Mouse (Mus musculus) cerebellum, adult 2 months (tissue): ENCODE data around the gene Plscr1. TPM values are rescaled to one million over a fixed set of nuclear protein-coding genes. Genes with fewer than 3 reads are reported as not detected.

Source experiments
- DNase-seq, 2 experiments: peaks; one replicate each; pipeline ENCODE4 v3.0.0; 2021
- H3K27ac ChIP-seq: fragments of 200-500 bp; 2 replicates; pipeline ENCODE4 v1.5.1; 2012; ENCODE audit warnings: low read length, control low read depth, inconsistent platforms; ENCODE audit not compliant: insufficient read depth
- H3K27me3 ChIP-seq: fragments of 200-500 bp; 2 replicates; pipeline ENCODE4 v1.6.1; 2012; ENCODE audit warnings: inconsistent platforms, mild to moderate bottlenecking, low read length, moderate library complexity; ENCODE audit not compliant: control insufficient read depth, insufficient read depth
- H3K4me1 ChIP-seq: fragments of 200-500 bp; 2 replicates; pipeline ENCODE4 v1.6.1; 2011; ENCODE audit warnings: low read length; ENCODE audit not compliant: control insufficient read depth, insufficient read depth
- H3K4me3 ChIP-seq: fragments of 200-500 bp; replicated peaks from 2 replicates; pipeline ENCODE3; 2011; ENCODE audit warnings: mild to moderate bottlenecking, low read depth, low read length, control low read depth; ENCODE audit not compliant: insufficient read depth
- CTCF ChIP-seq: fragments of 200-500 bp; IDR thresholded peaks from 2 replicates; pipeline ENCODE4 v1.5.1; 2011; ENCODE audit warnings: low read depth, mild to moderate bottlenecking, control low read depth, low read length, moderate library complexity, borderline replicate concordance; ENCODE audit not compliant: insufficient read depth
- POLR2A ChIP-seq: fragments of 200-500 bp; IDR thresholded peaks from 2 replicates; pipeline ENCODE4 v1.6.1; 2011; ENCODE audit warnings: low read length, control low read depth, borderline replicate concordance; ENCODE audit not compliant: insufficient read depth
- WGBS: fragments of 180-500 bp; shearing (Covaris S2); methylation state at CpG from one replicate; pipeline ENCODE4 v1.1.7; 2018; 5-methylcytosine and 5-hydroxymethylcytosine counted together
- polyA plus RNA-seq: library from polyadenylated mRNA; depleted of rRNA; stranded (reverse); fragments of >200 nt; gene quantifications from 2 replicates; pipeline ENCODE4 v1.2.3, GENCODE M21; 2012

Plscr1 gene
- polyA plus RNA-seq, 1 experiment: 6.8 TPM

DNA sequence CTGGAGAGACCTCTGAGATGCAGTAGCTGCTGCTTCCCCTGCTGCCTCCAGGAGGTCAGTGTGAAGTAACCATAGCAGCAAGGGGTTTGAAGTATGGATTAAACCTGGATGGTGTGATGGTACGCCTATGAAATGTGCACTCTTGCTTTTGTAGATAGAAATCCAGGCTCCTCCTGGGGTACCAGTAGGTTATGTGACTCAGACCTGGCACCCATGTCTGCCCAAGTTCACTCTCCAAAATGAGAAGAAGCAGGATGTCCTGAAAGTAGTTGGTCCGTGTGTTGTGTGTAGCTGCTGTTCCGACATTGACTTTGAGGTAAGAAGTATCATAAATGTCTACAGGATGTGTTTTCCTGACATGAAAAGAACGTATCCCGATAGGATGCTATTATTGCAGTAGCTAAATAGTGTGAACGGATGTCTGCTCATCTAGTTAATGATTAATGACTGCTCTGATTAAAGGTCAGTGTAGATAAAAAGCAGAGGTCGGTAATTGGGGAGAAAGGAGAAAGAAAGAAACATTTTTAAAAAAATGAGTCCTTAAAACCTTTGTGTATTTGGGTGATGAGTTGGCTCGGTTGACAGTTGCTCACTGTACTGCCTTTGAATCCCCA, 17.1 kb downstream of the Plscr1 start:
- no peaks in the 10 kb centered on the region for H3K4me1 ChIP-seq
- no peak overlapping the region for H3K27ac ChIP-seq
- H3K27me3 ChIP-seq: no peaks in the 10 kb centered on the region
- 95% methylated on average over 8 of the region's 8 CpGs for WGBS
- H3K4me3 ChIP-seq: no peak overlapping the region
- DNase-seq: no peak
- TF ChIP-seq POLR2A (no peak), CTCF (no peak)

DNA sequence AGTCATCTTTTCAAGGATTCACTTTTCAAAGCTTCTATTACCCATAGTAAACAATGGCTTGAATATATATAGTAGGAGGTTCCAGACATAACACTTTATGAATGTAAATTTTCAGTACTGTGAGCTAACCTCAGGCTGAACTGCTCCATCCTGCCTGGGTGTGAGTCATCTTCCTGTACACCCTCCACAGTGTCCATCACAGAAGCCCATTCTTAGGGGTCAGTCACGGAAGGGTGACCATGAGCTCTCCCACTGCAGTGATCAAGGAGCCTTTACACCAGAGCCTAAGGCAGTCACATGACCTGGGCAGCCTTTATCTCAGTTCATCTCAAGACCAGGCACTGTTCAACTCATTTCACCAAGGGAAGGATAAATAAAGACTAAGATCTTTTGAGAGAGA, 18.2 kb downstream of the Plscr1 start:
- DNase-seq: no peak
- H3K4me1 ChIP-seq: no peaks in the 10 kb centered on the region
- no peaks in the 10 kb centered on the region for H3K27me3 ChIP-seq
- 89% methylated on average over 1 of the region's 1 CpGs for WGBS
- H3K27ac ChIP-seq: no peak overlapping the region
- no peak for TF ChIP-seq CTCF
- no peak for TF ChIP-seq POLR2A
- H3K4me3 ChIP-seq: no peak overlapping the region

DNA sequence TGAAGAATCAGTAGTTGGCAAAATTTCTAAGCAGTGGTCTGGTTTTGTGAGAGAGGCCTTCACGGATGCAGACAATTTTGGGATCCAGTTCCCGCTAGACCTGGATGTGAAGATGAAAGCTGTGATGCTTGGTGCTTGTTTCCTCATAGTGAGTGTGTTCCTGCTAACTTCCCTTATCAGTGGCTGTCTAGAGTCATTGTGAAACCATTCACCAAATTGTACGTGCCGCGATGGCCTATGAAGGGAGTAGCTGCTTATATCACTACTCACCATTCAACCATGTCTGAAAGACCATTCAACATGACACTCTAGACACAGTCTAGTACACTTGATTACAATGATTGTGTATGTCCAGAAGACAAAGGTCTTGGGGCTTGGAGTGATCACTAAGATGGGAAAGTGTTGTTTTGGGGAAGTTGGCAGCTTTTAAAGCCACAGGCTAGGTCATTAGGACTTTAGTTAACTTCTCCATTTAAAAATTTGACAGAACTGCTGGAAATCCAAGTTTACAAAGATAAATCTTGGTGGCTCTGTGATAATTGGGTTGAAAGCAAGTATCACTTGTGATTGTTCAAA, 20.4 kb downstream of the Plscr1 start:
- TF ChIP-seq CTCF (no peak), POLR2A (no peak)
- Histone ChIP-seq H3K27ac (no peak overlapping the region), H3K4me3 (no peak overlapping the region), H3K27me3 (no peaks in the 10 kb centered on the region), H3K4me1 (no peaks in the 10 kb centered on the region)
- no peak for DNase-seq
- 97% methylated on average over 5 of the region's 5 CpGs for WGBS

DNA sequence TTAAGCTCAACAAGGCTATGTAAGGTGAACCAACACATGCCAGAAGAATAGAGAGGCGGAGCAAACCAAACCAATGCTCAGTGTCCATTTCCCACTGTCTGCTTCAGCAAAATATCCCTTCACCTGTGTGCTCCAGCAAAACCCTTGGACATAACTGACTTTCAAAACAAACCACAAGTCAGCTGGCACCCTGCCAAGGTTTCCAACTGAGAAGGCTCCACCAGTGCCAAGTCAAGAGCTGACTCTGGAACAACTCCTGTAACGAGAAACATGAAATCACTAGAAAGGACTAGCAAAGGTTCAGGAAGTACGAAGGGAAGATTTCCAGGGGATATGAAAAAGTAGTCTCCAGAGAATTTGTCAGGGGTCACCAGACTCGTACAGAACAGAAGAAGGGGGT, 21.4 kb downstream of the Plscr1 start:
- no peaks in the 10 kb centered on the region for H3K4me1 ChIP-seq
- DNase-seq: peak; percentile 37 to 44
- H3K27ac ChIP-seq: no peak overlapping the region
- H3K27me3 ChIP-seq: no peaks in the 10 kb centered on the region
- WGBS: 23% methylated on average over 4 of the region's 4 CpGs
- H3K4me3 ChIP-seq: no peak overlapping the region
- TF ChIP-seq POLR2A (no peak), CTCF (no peak)

DNA sequence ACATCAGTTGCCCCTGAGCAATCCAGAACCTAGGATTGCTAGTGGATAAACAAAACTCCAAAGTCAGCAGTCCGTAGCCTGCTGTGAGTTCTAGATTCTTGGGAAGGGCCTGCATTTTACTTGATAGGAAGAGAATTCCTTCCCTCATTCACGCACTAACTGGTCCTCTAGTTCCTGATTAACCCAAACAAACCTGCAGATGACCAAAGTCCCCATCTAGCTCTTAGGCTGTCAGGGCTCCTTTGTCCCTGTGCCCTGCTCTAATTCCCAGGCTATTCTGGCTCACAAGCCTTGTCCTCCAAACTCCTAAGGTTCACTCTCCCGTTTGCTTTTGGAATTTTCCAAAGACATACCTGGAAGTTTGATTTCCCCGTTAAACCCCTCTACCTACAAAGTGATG, 23.1 kb downstream of the Plscr1 start:
- no peak overlapping the region for H3K27ac ChIP-seq
- TF ChIP-seq CTCF (no peak), POLR2A (no peak)
- no peaks in the 10 kb centered on the region for H3K27me3 ChIP-seq
- 95% methylated on average over 4 of the region's 4 CpGs for WGBS
- H3K4me1 ChIP-seq: no peaks in the 10 kb centered on the region
- DNase-seq: no peak
- no peak overlapping the region for H3K4me3 ChIP-seq

DNA sequence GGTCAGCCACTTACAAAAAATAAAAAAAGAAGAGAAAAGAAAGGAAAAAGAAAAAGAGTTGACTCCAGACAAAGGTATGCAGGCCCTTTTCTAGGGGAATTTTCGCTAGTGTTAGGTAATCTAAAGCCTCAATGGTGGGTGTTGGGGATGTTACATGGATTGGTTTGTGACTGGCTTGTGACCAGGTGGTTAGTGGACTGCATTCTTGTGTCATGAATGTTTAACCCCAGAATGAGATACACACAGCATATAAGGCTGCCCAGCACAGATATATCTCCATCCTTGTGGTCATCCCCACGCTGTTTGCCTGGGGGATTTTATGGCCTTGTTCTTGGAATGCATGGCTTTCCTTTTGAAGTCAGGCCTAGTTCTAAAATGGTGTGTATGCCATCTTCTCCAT, 23.7 kb downstream of the Plscr1 start:
- no peaks in the 10 kb centered on the region for H3K27me3 ChIP-seq
- H3K4me3 ChIP-seq: no peak overlapping the region
- DNase-seq: no peak
- TF ChIP-seq POLR2A (no peak), CTCF (no peak)
- no peak overlapping the region for H3K27ac ChIP-seq
- H3K4me1 ChIP-seq: no peaks in the 10 kb centered on the region
- 73% methylated on average over 2 of the region's 2 CpGs for WGBS

DNA sequence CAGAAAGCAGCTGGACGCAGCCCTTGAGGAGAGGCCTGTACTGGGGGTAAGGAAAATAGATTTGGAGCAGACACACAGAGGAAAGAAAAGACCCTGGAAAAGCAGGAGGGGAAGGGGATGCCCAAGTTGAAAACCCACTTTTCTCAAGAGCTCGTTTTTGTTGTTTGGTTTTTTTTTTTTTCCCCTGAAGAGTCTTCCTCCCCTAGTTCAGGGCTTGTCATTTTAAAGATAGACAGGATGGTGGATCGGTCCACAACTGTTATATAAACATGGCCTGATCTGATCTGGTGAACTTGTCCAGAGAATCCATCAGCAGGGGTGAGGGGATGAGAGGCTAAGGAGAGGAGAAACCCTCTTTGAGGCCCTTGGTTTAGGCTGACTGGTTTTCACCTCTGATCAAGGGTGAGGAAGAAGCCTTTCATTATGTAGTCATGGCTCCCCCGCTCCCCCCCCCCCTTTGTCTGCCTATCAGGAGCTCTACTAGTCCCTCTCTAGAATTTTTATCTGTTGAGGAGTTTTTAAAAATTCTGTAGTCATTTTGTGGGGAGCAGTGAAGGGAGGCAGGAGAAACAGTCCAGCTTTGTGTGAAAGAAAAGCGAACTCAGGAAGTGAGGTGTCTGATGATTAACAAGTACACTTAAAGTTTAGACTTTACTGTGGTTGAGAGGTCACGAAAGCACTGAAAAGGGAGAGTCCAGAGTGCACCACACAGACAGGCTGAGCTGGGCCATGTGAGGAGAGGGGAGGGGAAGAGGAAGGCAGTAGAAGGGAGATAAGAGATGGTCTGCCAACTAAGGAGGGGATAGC, 24.6 kb downstream of the Plscr1 start:
- TF ChIP-seq CTCF (no peak), POLR2A (no peak)

More for the DNA sequence above, 24.6 kb downstream of the Plscr1 start:
- Histone ChIP-seq H3K4me1 (no peaks in the 10 kb centered on the region), H3K27ac (no peak overlapping the region), H3K4me3 (no peak overlapping the region), H3K27me3 (no peaks in the 10 kb centered on the region)
- 87% methylated on average over 6 of the region's 6 CpGs for WGBS
- DNase-seq: no peak
